Mouse (Mus musculus): ENCODE measurements around the gene Ankrd17. TPM values are rescaled to one million over a fixed set of nuclear protein-coding genes. Genes with fewer than 3 reads are reported as not detected.

Ankrd17 gene
- 19.6 and 31.0 TPM in 2 replicates for polyA plus RNA-seq (2011; ENCODE audit: insufficient read depth, insufficient read length, low replicate concordance, missing spikeins)

- TF ChIP-seq POLR2A (IDR thresholded peaks at IDR 0.05; ENCODE audit: borderline replicate concordance, control insufficient read depth, low read depth, low read length) (peak; percentile 93; the same call in 1 of the 2 replicates), CTCF (IDR thresholded peaks at IDR 0.05; ENCODE audit: control insufficient read depth, insufficient read depth, low read length) (no peak)
- peak within 1 kb of the TSS; percentile 99 for H3K4me3 ChIP-seq (replicated peaks; ENCODE audit: control insufficient read depth, low read depth, low read length)
- no peaks in the 10 kb centered on the region; the same call in 1 of the 2 replicates for H3K4me1 ChIP-seq (ENCODE audit: control insufficient read depth, insufficient read depth, low read length)
- WGBS: under 1% methylated on average over 78 of the region's 104 CpGs
- peak within 1 kb of the TSS; percentile 96 for H3K27ac ChIP-seq (ENCODE audit: control insufficient read depth, insufficient read depth, low read depth, low read length, poor library complexity)
Measured at GRCm38 (mm10) chr5:90366121-90367066, at the start of gene Ankrd17. Ankrd17 (minus strand) TSS chr5:90366577.

GRCm38 (mm10) chr5:90414925-90415295 lies 48.5 kb upstream of the Ankrd17 start:
- Histone ChIP-seq H3K4me1 (ENCODE audit: control insufficient read depth, insufficient read depth, low read length) (no peaks in the 10 kb centered on the region), H3K27ac (ENCODE audit: control insufficient read depth, insufficient read depth, low read depth, low read length, poor library complexity) (no peak overlapping the region), H3K4me3 (replicated peaks; ENCODE audit: control insufficient read depth, low read depth, low read length) (no peak overlapping the region)
- TF ChIP-seq POLR2A (IDR thresholded peaks at IDR 0.05; ENCODE audit: borderline replicate concordance, control insufficient read depth, low read depth, low read length): no peak
- TF ChIP-seq CTCF (IDR thresholded peaks at IDR 0.05; ENCODE audit: control insufficient read depth, insufficient read depth, low read length): no peak
- WGBS: 4% methylated on average over 6 of the region's 6 CpGs

- 22% methylated on average over 8 of the region's 8 CpGs for WGBS
- no peak for TF ChIP-seq POLR2A (IDR thresholded peaks at IDR 0.05; ENCODE audit: borderline replicate concordance, control insufficient read depth, low read depth, low read length)
- no peak for TF ChIP-seq CTCF (IDR thresholded peaks at IDR 0.05; ENCODE audit: control insufficient read depth, insufficient read depth, low read length)
- H3K4me1 ChIP-seq (ENCODE audit: control insufficient read depth, insufficient read depth, low read length): no peaks in the 10 kb centered on the region
- H3K27ac ChIP-seq (ENCODE audit: control insufficient read depth, insufficient read depth, low read depth, low read length, poor library complexity): no peak overlapping the region
- no peak overlapping the region for H3K4me3 ChIP-seq (replicated peaks; ENCODE audit: control insufficient read depth, low read depth, low read length)
Measured at GRCm38 (mm10) chr5:90414142-90414924, 48.0 kb upstream of the Ankrd17 start.

GRCm38 (mm10) chr5:90405210-90405609 lies 38.8 kb upstream of the Ankrd17 start:
- 78% methylated on average over 4 of the region's 4 CpGs for WGBS
- TF ChIP-seq CTCF (IDR thresholded peaks at IDR 0.05; ENCODE audit: control insufficient read depth, insufficient read depth, low read length) (no peak), POLR2A (IDR thresholded peaks at IDR 0.05; ENCODE audit: borderline replicate concordance, control insufficient read depth, low read depth, low read length) (no peak)
- H3K4me1 ChIP-seq (ENCODE audit: control insufficient read depth, insufficient read depth, low read length): no peaks in the 10 kb centered on the region
- H3K27ac ChIP-seq (ENCODE audit: control insufficient read depth, insufficient read depth, low read depth, low read length, poor library complexity): no peak overlapping the region
- H3K4me3 ChIP-seq (replicated peaks; ENCODE audit: control insufficient read depth, low read depth, low read length): no peak overlapping the region

GRCm38 (mm10) chr5:90396817-90397216 lies 30.4 kb upstream of the Ankrd17 start:
- 75% methylated on average over 4 of the region's 4 CpGs for WGBS
- Histone ChIP-seq H3K4me3 (replicated peaks; ENCODE audit: control insufficient read depth, low read depth, low read length) (no peak overlapping the region), H3K27ac (ENCODE audit: control insufficient read depth, insufficient read depth, low read depth, low read length, poor library complexity) (no peak overlapping the region), H3K4me1 (ENCODE audit: control insufficient read depth, insufficient read depth, low read length) (no peaks in the 10 kb centered on the region)
- TF ChIP-seq CTCF (IDR thresholded peaks at IDR 0.05; ENCODE audit: control insufficient read depth, insufficient read depth, low read length) (no peak), POLR2A (IDR thresholded peaks at IDR 0.05; ENCODE audit: borderline replicate concordance, control insufficient read depth, low read depth, low read length) (no peak)

GRCm38 (mm10) chr5:90394322-90394721 lies 27.9 kb upstream of the Ankrd17 start:
- H3K4me3 ChIP-seq (replicated peaks; ENCODE audit: control insufficient read depth, low read depth, low read length): no peak overlapping the region
- no peak overlapping the region for H3K27ac ChIP-seq (ENCODE audit: control insufficient read depth, insufficient read depth, low read depth, low read length, poor library complexity)
- 56% methylated on average over 4 of the region's 4 CpGs for WGBS
- TF ChIP-seq POLR2A (IDR thresholded peaks at IDR 0.05; ENCODE audit: borderline replicate concordance, control insufficient read depth, low read depth, low read length) (no peak), CTCF (IDR thresholded peaks at IDR 0.05; ENCODE audit: control insufficient read depth, insufficient read depth, low read length) (no peak)
- H3K4me1 ChIP-seq (ENCODE audit: control insufficient read depth, insufficient read depth, low read length): no peaks in the 10 kb centered on the region

- 41% methylated on average over 5 of the region's 5 CpGs for WGBS
- TF ChIP-seq CTCF (IDR thresholded peaks at IDR 0.05; ENCODE audit: control insufficient read depth, insufficient read depth, low read length): no peak
- TF ChIP-seq POLR2A (IDR thresholded peaks at IDR 0.05; ENCODE audit: borderline replicate concordance, control insufficient read depth, low read depth, low read length): no peak
- no peaks in the 10 kb centered on the region for H3K4me1 ChIP-seq (ENCODE audit: control insufficient read depth, insufficient read depth, low read length)
- H3K27ac ChIP-seq (ENCODE audit: control insufficient read depth, insufficient read depth, low read depth, low read length, poor library complexity): no peak overlapping the region
- no peak overlapping the region for H3K4me3 ChIP-seq (replicated peaks; ENCODE audit: control insufficient read depth, low read depth, low read length)
Measured at GRCm38 (mm10) chr5:90393764-90394163, 27.4 kb upstream of the Ankrd17 start.

- TF ChIP-seq CTCF (IDR thresholded peaks at IDR 0.05; ENCODE audit: control insufficient read depth, insufficient read depth, low read length) (peak; percentile 24; the same call in 1 of the 2 replicates), POLR2A (IDR thresholded peaks at IDR 0.05; ENCODE audit: borderline replicate concordance, control insufficient read depth, low read depth, low read length) (no peak)
- no peaks in the 10 kb centered on the region for H3K4me1 ChIP-seq (ENCODE audit: control insufficient read depth, insufficient read depth, low read length)
- 30% methylated on average over 1 of the region's 1 CpGs for WGBS
- H3K27ac ChIP-seq (ENCODE audit: control insufficient read depth, insufficient read depth, low read depth, low read length, poor library complexity): no peak overlapping the region
- H3K4me3 ChIP-seq (replicated peaks; ENCODE audit: control insufficient read depth, low read depth, low read length): no peak overlapping the region
Measured at GRCm38 (mm10) chr5:90383080-90383479, 16.7 kb upstream of the Ankrd17 start.

All from bone marrow, adult 2 months (tissue).